Mouse (Mus musculus): ENCODE data around the gene Tmem121b.

The Tmem121b gene

DNA sequence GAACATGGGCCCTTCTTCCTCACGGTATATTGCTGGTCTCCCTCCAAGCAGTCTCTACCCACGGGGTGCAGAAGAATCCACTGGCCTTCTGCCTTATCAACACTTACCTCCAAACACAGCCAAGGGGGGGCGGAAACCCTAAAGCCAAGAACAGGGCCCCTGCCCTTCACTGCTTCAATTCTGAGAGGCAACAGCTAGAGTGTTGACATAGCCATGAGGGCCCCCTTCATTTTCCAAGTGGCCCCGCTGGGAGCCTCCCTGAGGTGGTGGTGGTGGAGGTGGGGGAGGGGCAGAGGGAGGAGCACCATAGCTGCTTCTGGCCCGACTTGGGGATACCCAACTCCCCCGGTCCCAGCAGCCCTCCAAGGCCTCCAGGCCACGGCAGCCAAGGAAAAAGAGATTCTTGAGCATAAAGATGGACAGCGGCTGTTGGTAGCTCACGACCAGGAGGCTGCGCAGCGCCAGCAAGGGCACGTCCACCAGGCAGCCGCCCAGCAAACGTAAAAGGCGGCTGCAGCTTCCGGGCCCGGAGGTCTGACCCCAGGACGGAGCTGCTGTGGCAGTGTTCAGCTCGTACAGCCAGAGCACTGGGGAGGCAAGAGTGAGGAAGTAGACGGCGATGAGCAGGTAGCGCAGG, 1.6 kb downstream of the Tmem121b start:
- DNase-seq, result no peak

DNA sequence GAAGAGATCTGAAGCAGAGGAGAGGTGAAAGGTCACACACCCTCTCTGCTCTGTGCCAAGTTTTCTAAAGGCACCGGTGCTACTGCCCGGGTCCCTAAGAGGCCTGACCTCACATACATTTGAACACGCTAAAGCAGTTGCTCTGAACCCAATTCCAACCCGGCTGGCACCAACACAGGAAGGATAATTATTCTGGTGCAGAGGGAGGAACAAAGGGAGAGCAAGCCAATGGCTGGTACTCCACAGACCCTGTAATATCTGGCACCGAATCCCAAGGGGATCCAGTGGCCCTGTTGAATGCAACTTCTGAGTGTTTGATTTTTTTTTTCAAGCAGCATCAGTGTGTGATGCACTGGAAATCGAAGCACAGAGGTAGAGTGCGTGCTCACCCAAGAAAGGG, 2.5 kb downstream of the Tmem121b start:
- DNase-seq, result no peak

GRCm38 (mm10) chr6:120489461-120489860, 4.1 kb downstream of the Tmem121b start:
- DNase-seq, result no peak

DNA sequence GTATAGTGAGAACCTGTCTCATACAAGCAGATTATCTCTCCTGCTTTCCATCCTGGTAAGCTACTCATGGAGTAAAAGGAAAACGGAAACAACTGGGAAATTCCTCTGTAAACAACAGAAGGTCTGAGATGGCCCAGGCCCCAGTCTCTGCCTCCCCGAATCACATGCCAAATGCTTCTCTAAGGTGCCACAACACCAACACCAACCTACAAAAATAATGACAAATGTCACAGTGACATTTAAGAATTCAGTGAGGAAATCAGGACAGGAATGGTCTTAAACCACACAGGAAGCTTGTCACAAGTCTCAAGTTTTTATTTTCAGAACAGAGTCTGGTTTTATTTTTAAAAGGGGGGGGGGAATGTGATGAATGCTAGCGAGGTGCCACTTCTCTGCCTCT, 5.0 kb downstream of the Tmem121b start:
- no peak for DNase-seq

DNA sequence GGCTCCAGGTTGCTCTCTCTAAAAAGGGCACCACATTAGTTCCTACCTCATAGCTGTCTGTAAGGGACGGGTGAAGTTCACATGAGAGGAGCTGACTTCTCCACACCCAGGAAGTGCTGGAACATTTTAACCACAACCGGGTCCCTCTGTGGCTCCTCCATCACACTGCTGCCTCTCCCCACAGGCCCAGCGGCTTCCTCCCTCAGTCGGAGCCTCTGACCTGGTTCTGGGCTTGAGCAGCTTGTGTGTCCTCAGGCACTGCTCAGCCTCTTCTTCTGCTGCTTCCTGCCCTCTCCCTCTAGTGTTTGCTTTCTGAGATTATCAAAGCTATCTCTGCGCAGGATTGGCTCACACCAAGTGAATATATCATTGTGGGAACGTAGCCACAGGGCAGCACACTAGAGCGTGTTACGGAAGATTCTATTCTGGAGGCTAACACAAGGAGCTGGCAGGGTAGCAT, 7.5 kb downstream of the Tmem121b start:
- DNase-seq, result no peak

DNA sequence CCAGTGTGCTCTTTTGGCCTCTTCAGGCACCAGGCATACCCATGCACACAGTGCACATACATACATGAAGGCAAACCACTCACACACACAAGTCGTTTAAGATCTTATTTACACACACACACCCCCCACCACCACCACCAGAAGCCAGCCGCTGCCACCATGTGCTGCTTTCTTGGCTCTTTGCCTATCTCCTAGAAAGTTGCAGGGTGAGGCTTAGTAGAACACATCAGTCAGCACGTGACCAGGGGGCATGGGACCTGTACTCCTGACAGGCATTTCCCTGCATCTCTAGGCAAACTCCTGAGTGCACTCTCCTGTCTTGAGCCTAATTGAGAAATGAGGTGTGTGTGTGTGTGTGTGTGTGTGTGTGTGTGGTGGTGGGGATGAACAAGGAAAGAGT, 8.6 kb downstream of the Tmem121b start:
- no peak for DNase-seq

DNA sequence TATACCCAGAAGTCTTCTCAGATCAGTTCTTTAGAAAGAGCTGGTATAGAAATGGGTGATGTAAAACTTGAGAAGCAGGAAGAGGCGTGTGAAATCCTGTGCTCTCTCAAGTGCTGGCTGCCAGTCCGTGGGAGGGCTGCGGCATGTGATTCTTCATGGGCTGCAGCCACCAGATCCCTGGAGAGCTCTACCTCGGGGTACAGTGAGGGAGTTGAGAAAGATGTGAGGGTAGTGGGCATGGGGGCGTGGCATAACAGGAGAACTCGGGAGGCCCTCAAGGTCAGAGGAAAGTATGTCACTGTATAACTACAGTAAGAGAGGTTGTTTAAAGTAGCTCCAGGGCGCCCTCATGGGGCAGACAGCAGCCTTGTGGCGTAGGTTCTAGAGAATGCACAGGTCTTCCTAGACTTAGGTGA, 10.4 kb downstream of the Tmem121b start:
- peak; percentile 52 for DNase-seq

GRCm38 (mm10) chr6:120482756-120483155, 10.9 kb downstream of the Tmem121b start:
- no peak for DNase-seq

DNA sequence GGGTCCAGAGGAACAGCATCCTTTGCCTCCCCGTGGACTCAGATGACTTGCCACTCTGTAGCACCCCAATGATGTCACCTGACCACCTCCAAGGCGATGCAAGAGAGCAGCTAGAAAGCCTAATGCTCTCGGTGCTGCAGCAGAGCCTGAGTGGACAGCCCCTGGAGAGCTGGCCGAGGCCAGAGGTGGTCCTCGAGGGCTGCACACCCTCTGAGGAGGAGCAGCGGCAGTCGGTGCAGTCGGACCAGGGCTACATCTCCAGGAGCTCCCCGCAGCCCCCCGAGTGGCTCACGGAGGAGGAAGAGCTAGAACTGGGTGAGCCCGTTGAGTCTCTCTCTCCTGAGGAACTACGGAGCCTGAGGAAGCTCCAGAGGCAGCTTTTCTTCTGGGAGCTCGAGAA, 11.6 kb downstream of the Tmem121b start:
- DNase-seq, result no peak

GRCm38 (mm10) chr6:120481538-120481937, 12.1 kb downstream of the Tmem121b start:
- DNase-seq, result no peak

DNA sequence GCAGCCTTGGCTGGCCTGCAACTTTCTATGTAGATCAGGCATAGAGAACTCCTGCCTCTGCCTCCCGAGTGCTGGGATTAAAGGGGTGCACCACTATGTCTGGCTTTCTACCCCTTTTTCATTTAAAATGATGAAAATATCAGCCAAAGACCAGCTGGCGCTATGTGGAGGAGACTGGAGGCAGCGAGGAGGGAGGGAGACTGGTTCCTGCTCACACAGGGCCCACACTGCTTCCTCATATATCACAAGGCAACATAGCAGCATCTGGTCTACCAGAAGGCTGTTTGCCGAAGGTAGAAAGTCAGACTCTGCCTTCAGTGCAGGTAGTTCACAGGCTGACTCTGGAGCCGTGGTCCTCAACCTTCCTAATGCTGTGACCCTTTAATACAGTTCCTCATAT, 13.2 kb downstream of the Tmem121b start:
- no peak for DNase-seq

GRCm38 (mm10) chr6:120479302-120479701, 14.3 kb downstream of the Tmem121b start:
- no peak for DNase-seq

- peak; percentile 63 for DNase-seq
These were observed 18.3 kb downstream of the Tmem121b start for GRCm38 (mm10) chr6:120475288-120475687.

DNA sequence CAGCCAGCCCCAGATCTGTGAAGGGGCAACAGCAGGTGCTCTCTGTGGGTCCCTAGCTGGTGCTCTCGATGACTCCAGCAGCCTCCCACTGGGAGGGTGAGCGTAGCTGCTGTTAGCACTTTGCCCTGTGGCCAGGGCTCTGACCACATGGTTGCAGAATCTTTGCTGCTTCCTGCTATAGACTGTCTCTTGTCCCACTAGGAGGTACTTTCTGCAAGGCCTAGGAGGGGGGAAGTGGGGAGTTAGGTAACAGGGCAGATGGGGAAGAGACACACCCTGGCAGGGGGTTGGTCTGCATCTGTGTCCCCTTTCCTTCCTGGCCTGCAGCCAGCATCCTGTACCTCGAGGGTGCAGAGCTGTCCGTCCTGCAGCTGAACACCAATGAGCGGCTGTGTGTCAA, 20.2 kb downstream of the Tmem121b start:
- peak; percentile 55 for DNase-seq

DNA sequence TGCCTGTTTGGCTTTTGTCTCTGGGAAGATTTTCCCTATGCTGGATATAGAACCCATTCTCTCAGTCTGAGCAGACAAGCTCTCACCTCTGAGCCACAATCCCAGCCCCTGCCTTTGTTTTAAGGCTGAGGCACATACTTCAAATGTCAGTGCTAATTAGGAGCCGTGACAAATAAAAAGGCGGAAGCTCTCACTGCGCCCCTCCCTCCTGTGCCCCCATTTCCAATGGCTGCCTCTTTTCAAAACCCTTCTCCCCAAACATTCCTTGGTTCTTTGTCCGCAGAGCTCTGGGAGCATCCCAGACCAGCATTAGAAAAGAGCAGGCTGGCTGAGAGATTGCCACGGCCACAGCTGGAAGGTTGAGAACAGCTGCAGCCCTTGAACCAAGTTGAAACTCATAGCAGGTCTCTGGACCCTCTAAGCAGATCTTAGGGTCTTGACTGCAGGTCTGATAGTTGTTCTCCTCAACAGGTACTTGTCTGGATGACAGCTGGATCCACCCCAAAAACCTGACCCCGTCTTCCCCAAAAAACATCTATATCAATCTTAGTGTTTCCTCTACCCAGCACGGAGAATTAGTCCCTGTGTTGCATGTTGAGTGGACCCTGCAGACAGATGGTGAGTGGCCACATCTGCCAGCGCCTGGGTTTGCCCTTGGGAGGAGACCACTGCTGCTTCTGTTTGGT, 21.0 kb downstream of the Tmem121b start:
- DNase-seq, result no peak

DNA sequence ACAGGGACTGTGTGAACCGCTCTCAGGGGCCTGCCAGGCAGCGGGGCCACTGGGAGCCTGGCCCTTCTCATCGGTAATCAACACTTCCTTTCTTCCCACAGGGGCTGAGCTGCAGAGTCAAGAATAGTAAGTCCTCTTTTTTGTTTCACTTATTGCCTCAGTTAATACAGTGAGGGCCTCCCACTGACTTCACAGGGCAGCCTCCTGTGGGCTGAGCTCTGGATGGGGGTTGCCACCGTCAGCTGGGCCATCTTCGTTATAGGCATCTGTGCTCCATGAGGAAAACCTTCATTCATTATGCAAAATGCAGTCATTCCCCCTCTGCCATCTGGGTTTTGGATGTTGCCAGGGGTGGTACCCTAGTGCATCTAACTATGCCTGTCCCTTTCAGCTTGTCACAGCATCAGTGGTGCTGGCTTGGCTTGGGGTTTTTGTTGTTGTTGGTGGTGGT, 21.6 kb downstream of the Tmem121b start:
- DNase-seq, result no peak

GRCm38 (mm10) chr6:120470666-120471065, 22.9 kb downstream of the Tmem121b start:
- DNase-seq, result no peak

- DNase-seq, result no peak
These were observed 23.8 kb downstream of the Tmem121b start for GRCm38 (mm10) chr6:120469770-120470169.

- DNase-seq, result no peak
These were observed 24.3 kb downstream of the Tmem121b start for GRCm38 (mm10) chr6:120469268-120469667.

- DNase-seq, result no peak
These were observed 25.3 kb downstream of the Tmem121b start for GRCm38 (mm10) chr6:120468259-120468658.

GRCm38 (mm10) chr6:120466609-120467329, 26.8 kb downstream of the Tmem121b start:
- peak; percentile 73 for DNase-seq

GRCm38 (mm10) chr6:120465393-120465792, 28.2 kb downstream of the Tmem121b start:
- DNase-seq, result no peak

GRCm38 (mm10) chr6:120464406-120464939, 29.1 kb downstream of the Tmem121b start:
- DNase-seq, result no peak

DNA sequence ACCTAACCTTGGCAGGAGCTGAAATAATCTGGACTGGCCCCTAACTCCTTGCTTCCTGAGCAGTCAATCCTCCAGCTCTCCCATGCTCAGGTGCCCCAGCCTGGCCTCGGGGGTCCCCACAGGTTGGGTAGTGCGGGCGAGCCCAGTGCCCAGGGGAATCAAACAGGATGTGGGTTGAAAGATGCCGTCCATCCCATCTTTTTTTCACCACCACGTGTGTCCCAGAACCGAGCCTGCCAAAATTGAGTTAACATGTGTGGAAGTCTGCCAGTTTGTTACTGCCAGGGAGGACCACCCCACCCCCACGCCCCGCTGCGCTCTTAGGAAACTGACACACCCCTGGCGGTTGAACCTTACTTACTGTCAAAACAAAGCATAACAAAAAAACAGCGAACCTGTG, 29.7 kb downstream of the Tmem121b start:
- DNase-seq, result peak; percentile 21
